Mouse (Mus musculus): ENCODE measurements at regions not wholly inside any gene's neighbourhood (a gene's known extent, or its start where the extent isn't known, plus 50 kb on each side); places are given as distances from the start of the nearest gene placed in this dataset.

DNA sequence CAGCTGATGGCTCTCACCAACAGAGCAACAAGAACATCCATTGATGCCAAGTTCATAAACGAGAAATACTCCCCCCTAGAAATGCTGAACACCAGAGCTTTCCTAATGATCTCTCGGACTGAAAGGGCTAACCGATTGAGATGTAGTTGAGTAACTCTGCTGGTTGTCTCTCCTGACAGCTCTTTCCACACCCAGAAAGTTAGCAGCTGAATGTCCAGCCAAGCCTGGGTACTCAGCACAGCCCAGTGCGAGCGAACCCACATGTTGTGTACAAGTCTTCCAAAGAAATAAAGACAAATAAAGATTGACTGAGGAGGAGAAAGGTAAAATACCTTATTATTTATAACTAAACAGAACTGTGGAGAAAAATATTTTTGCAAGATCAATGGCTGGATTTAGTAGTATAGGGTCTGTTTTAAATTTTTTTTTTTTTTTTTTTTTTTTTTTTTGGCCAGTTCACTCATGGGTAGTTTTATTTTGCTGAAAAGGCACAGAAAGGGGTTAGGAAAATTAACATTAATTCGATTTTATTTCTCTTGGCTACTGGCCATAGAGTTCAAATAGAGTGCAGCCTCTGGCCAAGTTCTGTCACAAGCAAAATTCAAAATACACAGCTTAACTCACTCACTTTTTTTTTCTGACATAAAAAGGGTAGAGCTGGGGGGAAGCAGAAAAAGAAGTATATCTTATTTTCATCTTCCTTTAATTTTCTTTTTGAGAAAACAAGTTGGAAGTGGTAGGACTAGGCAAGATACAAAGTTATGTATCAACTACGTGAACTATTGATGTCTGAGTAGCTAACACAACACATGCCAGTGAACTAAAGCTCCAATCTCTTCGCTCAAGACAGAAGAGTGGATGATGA is 261.2 kb upstream of the Npvf start:
- H3K27me3 ChIP-seq (ENCODE audit: insufficient read depth, low read length) = no peaks in the 10 kb centered on the region
- H3K4me2 ChIP-seq (ENCODE audit: low read depth) = no peak overlapping the region
- H3K4me1 ChIP-seq (ENCODE audit: insufficient read depth) = no peaks in the 10 kb centered on the region
- no peak overlapping the region for H3K4me3 ChIP-seq (ENCODE audit: low read depth, low read length)
- H3K9me3 ChIP-seq (ENCODE audit: low read length) = no peaks in the 10 kb centered on the region
- DNase-seq (no peak), ATAC-seq (no peak)
- H3K9ac ChIP-seq = no peak overlapping the region
- H3K36me3 ChIP-seq (ENCODE audit: insufficient read depth) = no peaks in the 10 kb centered on the region
- TF ChIP-seq CTCF (IDR thresholded peaks at IDR 0.05; ENCODE audit: low read depth) = no peak
- WGBS = 72% methylated on average over 8 of the region's 8 CpGs
- no peak overlapping the region for H3K27ac ChIP-seq (ENCODE audit: low read depth, low read length)

DNA sequence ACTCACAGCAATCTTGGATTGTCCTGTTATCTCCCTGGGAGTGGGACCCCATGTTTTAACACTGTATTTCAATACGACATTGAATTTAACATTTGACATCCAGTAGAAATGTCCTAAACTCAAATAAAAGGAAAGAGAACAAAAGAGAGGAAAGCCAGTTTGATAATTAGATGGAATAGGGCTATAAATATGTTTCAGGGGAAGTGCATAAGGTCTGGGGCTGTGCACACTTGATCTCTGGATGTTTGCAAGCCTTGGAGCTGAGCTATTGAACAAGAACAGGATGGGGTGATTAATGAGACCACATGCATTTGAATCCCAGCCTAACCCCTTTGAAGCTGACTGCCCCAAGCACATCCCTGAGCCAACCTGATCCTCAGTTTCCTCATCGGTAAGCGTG is 264.0 kb upstream of the Npvf start:
- WGBS = 79% methylated on average over 3 of the region's 3 CpGs

DNA sequence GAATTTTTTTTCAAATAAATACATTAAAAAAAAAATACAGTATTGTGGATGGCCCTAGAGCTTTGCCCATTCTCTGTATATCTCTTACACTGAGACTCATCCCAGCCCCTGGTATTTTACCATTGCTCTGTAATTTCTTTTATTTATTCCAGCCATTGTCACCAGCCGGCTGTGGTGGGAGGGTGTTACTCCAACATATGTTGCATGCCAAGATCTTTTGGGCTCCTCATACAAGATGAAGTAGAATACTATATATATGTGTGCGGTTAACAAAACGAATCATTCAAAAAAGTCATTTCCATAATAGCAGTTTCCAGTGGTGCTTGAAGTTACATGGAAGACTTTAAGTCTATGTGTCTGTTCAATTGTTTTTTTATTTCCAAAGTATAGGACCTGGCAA is 268.0 kb upstream of the Npvf start:
- H3K36me3 ChIP-seq (ENCODE audit: insufficient read depth) = no peaks in the 10 kb centered on the region
- no peak for DNase-seq
- H3K4me3 ChIP-seq (ENCODE audit: low read depth, low read length) = no peak overlapping the region
- TF ChIP-seq CTCF (IDR thresholded peaks at IDR 0.05; ENCODE audit: low read depth) = no peak
- WGBS = 77% methylated on average over 3 of the region's 3 CpGs
- no peak overlapping the region for H3K9ac ChIP-seq
- no peak for ATAC-seq
- no peak overlapping the region for H3K27ac ChIP-seq (ENCODE audit: low read depth, low read length)
- no peaks in the 10 kb centered on the region for H3K9me3 ChIP-seq (ENCODE audit: low read length)
- no peaks in the 10 kb centered on the region for H3K27me3 ChIP-seq (ENCODE audit: insufficient read depth, low read length)
- no peak overlapping the region for H3K4me2 ChIP-seq (ENCODE audit: low read depth)
- no peaks in the 10 kb centered on the region; the same call in 1 of the 2 replicates for H3K4me1 ChIP-seq (ENCODE audit: insufficient read depth)

More for the DNA sequence above, 264.0 kb upstream of the Npvf start:
- no peak overlapping the region for H3K27ac ChIP-seq (ENCODE audit: low read depth, low read length)
- no peak overlapping the region for H3K4me2 ChIP-seq (ENCODE audit: low read depth)
- H3K4me1 ChIP-seq (ENCODE audit: insufficient read depth) = no peaks in the 10 kb centered on the region
- no peaks in the 10 kb centered on the region for H3K27me3 ChIP-seq (ENCODE audit: insufficient read depth, low read length)
- H3K9me3 ChIP-seq (ENCODE audit: low read length) = no peaks in the 10 kb centered on the region
- TF ChIP-seq CTCF (IDR thresholded peaks at IDR 0.05; ENCODE audit: low read depth) = no peak
- no peak overlapping the region for H3K9ac ChIP-seq
- H3K36me3 ChIP-seq (ENCODE audit: insufficient read depth) = no peaks in the 10 kb centered on the region
- ATAC-seq = no peak
- H3K4me3 ChIP-seq (ENCODE audit: low read depth, low read length) = no peak overlapping the region
- no peak for DNase-seq

DNA sequence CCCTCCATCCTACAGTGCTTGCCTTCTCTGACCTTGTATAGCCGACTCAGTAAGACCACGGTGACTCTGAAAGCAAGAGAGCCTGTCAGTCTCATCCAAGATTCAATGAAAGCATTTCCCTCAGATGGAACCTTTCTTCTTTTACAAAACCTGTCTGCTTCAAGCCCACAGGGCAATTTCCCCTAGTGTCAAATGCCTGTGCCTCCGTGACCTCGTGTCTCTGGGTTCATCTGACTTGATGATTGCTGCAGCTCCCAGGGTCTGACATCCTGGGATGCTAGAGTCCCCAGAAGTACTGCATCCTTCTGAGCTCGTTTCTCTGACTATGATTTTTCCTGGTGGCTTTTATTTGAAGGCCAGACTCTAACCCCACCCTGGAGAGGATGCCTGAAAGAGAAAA is 270.3 kb upstream of the Npvf start:
- H3K4me1 ChIP-seq (ENCODE audit: insufficient read depth) = no peaks in the 10 kb centered on the region; the same call in 1 of the 2 replicates
- DNase-seq (no peak), ATAC-seq (no peak)
- H3K9me3 ChIP-seq (ENCODE audit: low read length) = no peaks in the 10 kb centered on the region
- no peaks in the 10 kb centered on the region for H3K36me3 ChIP-seq (ENCODE audit: insufficient read depth)
- H3K27me3 ChIP-seq (ENCODE audit: insufficient read depth, low read length) = no peaks in the 10 kb centered on the region
- H3K9ac ChIP-seq = no peak overlapping the region
- no peak overlapping the region for H3K4me3 ChIP-seq (ENCODE audit: low read depth, low read length)
- H3K4me2 ChIP-seq (ENCODE audit: low read depth) = no peak overlapping the region
- 51% methylated on average over 5 of the region's 5 CpGs for WGBS
- TF ChIP-seq CTCF (IDR thresholded peaks at IDR 0.05; ENCODE audit: low read depth) = no peak
- H3K27ac ChIP-seq (ENCODE audit: low read depth, low read length) = no peak overlapping the region

DNA sequence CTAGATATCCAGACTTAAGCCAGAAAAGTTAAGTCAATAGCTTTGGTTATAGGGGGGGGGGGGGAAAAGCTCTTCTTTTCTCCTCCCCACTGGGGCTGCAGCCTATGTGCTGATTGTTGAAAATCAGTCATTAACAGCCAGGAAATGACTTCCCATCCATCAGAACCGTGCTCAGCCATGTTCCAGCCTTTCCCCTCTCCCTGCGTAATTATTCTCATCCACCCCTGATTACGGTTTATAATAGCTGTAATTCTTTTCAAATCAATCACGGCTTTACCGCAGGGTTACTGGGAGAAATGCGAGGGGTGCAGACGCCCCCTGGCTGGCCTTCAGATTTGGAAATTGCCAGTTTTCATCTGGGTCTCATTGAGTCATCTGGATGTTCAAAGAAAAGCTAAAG is 270.8 kb upstream of the Npvf start:
- DNase-seq (no peak), ATAC-seq (peak; percentile 48; the same call in 1 of the 2 replicates)
- Histone ChIP-seq H3K9me3 (ENCODE audit: low read length) (no peaks in the 10 kb centered on the region), H3K9ac (no peak overlapping the region), H3K4me1 (ENCODE audit: insufficient read depth) (no peaks in the 10 kb centered on the region; the same call in 1 of the 2 replicates), H3K27me3 (ENCODE audit: insufficient read depth, low read length) (no peaks in the 10 kb centered on the region), H3K36me3 (ENCODE audit: insufficient read depth) (no peaks in the 10 kb centered on the region), H3K27ac (ENCODE audit: low read depth, low read length) (no peak overlapping the region), H3K4me3 (ENCODE audit: low read depth, low read length) (no peak overlapping the region), H3K4me2 (ENCODE audit: low read depth) (no peak overlapping the region)
- WGBS = 14% methylated on average over 7 of the region's 7 CpGs
- no peak; the same call in 1 of the 2 replicates for TF ChIP-seq CTCF (IDR thresholded peaks at IDR 0.05; ENCODE audit: low read depth)

DNA sequence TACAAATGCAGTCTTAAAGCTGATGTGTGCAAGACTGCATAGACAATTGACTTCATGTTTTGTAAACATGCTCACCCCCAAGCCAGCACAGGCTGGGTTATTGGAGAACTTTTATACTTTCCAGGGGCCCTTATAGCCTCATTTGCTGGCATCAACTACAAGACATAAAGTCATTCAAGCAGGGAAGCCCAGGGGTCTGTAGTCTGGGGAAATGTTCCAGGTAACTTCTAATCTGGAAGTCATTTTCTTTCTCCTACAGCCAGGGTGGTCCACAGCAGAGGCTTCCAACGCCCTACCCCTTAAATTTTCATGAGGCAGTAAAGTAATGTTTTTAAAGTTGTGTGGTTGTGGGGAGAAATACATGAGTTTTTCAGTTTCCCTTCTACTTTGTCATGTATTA is 272.1 kb upstream of the Npvf start:
- Histone ChIP-seq H3K4me2 (ENCODE audit: low read depth) (no peak overlapping the region), H3K4me3 (ENCODE audit: low read depth, low read length) (no peak overlapping the region), H3K9me3 (ENCODE audit: low read length) (no peaks in the 10 kb centered on the region), H3K4me1 (ENCODE audit: insufficient read depth) (no peaks in the 10 kb centered on the region; the same call in 1 of the 2 replicates), H3K36me3 (ENCODE audit: insufficient read depth) (no peaks in the 10 kb centered on the region), H3K27ac (ENCODE audit: low read depth, low read length) (no peak overlapping the region), H3K9ac (no peak overlapping the region), H3K27me3 (ENCODE audit: insufficient read depth, low read length) (no peaks in the 10 kb centered on the region)
- TF ChIP-seq CTCF (IDR thresholded peaks at IDR 0.05; ENCODE audit: low read depth) = no peak
- DNase-seq (no peak), ATAC-seq (no peak)
- 94% methylated on average over 1 of the region's 1 CpGs for WGBS

DNA sequence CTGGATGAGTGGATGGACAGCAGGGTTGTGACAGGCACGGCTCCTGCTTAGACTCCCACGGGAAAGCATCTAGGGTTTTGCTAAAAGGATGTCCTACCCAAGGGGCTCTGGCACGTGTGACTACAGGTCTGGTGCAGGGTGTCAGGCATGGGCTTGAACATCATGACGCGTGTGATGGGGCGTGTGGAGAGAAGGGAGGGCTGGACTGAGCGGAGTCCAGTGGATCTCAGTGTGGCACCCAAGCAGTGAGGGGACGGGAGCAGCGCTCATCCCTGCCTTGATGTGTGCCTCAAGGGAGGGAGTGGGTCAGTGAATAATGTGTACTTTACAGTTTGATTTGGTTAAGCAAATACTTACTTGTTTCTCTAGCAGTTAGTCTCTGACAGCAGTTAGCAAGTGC is 275.3 kb upstream of the Npvf start:
- peaks cover 3% of the 10 kb centered on the region; the same call in 1 of the 2 replicates for H3K4me1 ChIP-seq (ENCODE audit: insufficient read depth)
- no peak overlapping the region for H3K4me3 ChIP-seq (ENCODE audit: low read depth, low read length)
- H3K27ac ChIP-seq (ENCODE audit: low read depth, low read length) = no peak overlapping the region
- no peak for TF ChIP-seq CTCF (IDR thresholded peaks at IDR 0.05; ENCODE audit: low read depth)
- no peaks in the 10 kb centered on the region for H3K27me3 ChIP-seq (ENCODE audit: insufficient read depth, low read length)
- DNase-seq (no peak), ATAC-seq (no peak)
- no peak overlapping the region for H3K4me2 ChIP-seq (ENCODE audit: low read depth)
- WGBS = 89% methylated on average over 9 of the region's 9 CpGs
- no peaks in the 10 kb centered on the region for H3K9me3 ChIP-seq (ENCODE audit: low read length)
- no peaks in the 10 kb centered on the region for H3K36me3 ChIP-seq (ENCODE audit: insufficient read depth)
- H3K9ac ChIP-seq = no peak overlapping the region

All from forebrain, postnatal 0 days (tissue).